Mouse (Mus musculus) retina, embryonic 14.5 days (tissue): ENCODE results near the gene Klhl3.

ENCODE experiments used
- DNase-seq: peaks from one replicate; pipeline ENCODE4 v3.0.0-alpha.2; 2015; ENCODE audit warnings: low spot score

Klhl3 gene

GRCm38 (mm10) chr13:57959806-57960205, 153.6 kb downstream of the Klhl3 start:
- DNase-seq: no peak
